Mouse (Mus musculus): ENCODE data around the gene Ccdc171. TPM values are rescaled to one million over a fixed set of nuclear protein-coding genes. Genes with fewer than 3 reads are reported as not detected.
"Not testable (repeated sequence)": the region's sequence is repeated elsewhere in the genome, so short reads cannot be mapped to it uniquely, and the experiment has no call there.

The Ccdc171 gene
- polyA plus RNA-seq (2012; ENCODE audit: insufficient read depth, low replicate concordance) = 0.62 TPM in 1 of 2 replicates, not detected in the other

GRCm38 (mm10) chr4:83524843-83525689 is at the start of gene Ccdc171:
Gene Ccdc171 (plus strand): TSS chr4:83525545.
- H3K9me3 ChIP-seq = no peaks in the 10 kb centered on the region
- H3K36me3 ChIP-seq (replicated peaks; ENCODE audit: low read length) = no peaks in the 10 kb centered on the region
- TF ChIP-seq GATA1 (IDR thresholded peaks at IDR 0.05; ENCODE audit: borderline replicate concordance, low read length) (no peak), FLI1 (IDR thresholded peaks at IDR 0.05; ENCODE audit: low read length) (no peak)
- H3K4me3 ChIP-seq (replicated peaks) = peak within 1 kb of the TSS; percentile 93
- H3K4me1 ChIP-seq = peaks cover 28% of the 10 kb centered on the region
- no peaks in the 10 kb centered on the region for H3K27me3 ChIP-seq (replicated peaks)

DNA sequence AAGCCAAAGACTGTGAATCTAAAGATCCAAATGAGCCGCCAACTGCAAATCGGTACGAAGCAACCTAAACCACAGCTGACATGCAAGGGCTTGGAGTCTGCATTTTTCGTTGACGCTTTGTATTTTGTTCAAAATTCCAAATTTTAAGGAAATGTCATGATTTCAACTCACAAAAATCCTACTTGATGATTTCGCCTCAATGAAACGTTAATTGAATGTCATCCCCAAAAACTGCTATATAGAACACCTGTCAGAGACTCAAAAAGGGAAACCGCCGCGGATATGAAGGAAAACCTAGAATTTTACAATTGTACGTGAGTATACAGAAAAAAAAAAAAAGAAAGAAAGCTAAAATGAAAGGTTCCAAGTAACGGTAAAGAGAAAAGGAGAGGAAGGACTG is 40.1 kb upstream of the Ccdc171 start:
- H3K4me1 ChIP-seq = peaks cover 19% of the 10 kb centered on the region
- peak overlapping the region; percentile 94 for H3K4me3 ChIP-seq (replicated peaks)

DNA sequence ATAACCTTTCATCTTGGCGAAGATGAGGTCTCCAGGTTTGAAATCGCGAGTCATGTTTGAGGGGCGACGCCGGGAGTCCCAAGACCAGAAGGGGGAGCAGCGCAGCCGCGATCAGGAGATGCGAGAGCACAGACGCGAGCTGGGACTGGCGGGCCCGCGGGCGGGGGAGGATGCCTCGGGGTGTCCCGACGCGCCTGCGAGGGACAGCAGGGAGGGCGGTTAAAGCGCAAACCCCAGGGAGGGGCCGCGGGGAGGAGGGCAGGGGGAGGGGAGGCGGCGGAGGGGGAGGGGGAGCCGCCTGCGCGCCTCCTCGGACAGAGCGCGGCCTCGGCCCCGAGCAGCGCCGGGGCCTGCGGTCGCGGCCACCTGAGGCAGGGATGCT is 39.6 kb upstream of the Ccdc171 start:
- peaks cover 19% of the 10 kb centered on the region for H3K4me1 ChIP-seq
- H3K36me3 ChIP-seq (replicated peaks; ENCODE audit: low read length) = peaks cover 36% of the 10 kb centered on the region
- no peaks in the 10 kb centered on the region for H3K9me3 ChIP-seq
- no peak for TF ChIP-seq GATA1 (IDR thresholded peaks at IDR 0.05; ENCODE audit: borderline replicate concordance, low read length)
- no peak for TF ChIP-seq FLI1 (IDR thresholded peaks at IDR 0.05; ENCODE audit: low read length)
- H3K4me3 ChIP-seq (replicated peaks) = peak overlapping the region; percentile 94
- H3K27me3 ChIP-seq (replicated peaks) = no peaks in the 10 kb centered on the region

More for the DNA sequence above, 40.1 kb upstream of the Ccdc171 start:
- H3K27me3 ChIP-seq (replicated peaks) = no peaks in the 10 kb centered on the region
- no peak for TF ChIP-seq FLI1 (IDR thresholded peaks at IDR 0.05; ENCODE audit: low read length)
- TF ChIP-seq GATA1 (IDR thresholded peaks at IDR 0.05; ENCODE audit: borderline replicate concordance, low read length) = no peak
- no peaks in the 10 kb centered on the region for H3K9me3 ChIP-seq
- H3K36me3 ChIP-seq (replicated peaks; ENCODE audit: low read length) = peaks cover 41% of the 10 kb centered on the region

DNA sequence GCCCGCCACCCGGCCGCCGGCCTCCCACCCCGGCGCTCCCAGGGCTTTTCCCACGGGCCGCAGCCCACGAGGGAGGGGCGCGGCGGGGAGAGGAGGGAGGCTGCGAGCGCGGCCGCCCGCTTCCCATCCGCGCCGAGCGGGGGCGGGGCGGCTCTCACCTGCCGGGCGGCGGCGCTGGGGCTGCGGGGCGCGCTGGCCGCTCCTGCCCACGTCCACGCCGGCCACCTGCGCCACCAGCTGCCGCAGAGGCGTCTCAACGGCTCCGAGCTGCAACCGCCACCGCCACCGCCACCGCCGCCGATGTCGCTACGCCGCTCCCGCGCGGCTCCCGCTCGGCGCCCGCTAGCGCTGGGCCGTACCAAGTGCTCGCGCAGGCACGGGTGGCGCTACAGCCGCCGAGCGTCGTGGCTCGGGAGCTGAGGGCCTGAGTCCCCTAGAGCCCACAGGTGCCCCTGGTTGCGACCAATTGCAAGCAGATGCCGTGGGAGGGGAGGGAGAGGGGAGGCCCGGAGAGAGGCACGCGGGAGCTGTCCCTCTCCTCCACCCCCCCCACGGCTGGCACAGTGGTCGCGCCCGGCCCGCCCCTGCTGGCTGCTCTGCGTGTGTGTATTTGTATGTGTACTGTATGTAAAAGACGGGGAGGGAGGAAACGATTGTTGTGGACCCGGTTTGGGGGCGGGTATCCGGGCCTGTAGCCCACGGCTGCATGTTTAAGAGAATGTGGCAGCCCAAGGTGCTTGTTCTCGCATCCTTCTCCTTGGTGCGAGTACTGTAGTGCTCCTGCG is 39.0 kb upstream of the Ccdc171 start, which contains the start of gene Psip1:
TSS of gene Psip1 (minus strand) at position 343 of the 785 bp plus-strand sequence.
- peaks cover 31% of the 10 kb centered on the region for H3K36me3 ChIP-seq (replicated peaks; ENCODE audit: low read length)
- no peaks in the 10 kb centered on the region for H3K9me3 ChIP-seq
- H3K4me1 ChIP-seq = peaks cover 19% of the 10 kb centered on the region
- H3K4me3 ChIP-seq (replicated peaks) = peak within 1 kb of the TSS; percentile 94
- TF ChIP-seq FLI1 (IDR thresholded peaks at IDR 0.05; ENCODE audit: low read length) = no peak
- TF ChIP-seq GATA1 (IDR thresholded peaks at IDR 0.05; ENCODE audit: borderline replicate concordance, low read length) = no peak
- no peaks in the 10 kb centered on the region for H3K27me3 ChIP-seq (replicated peaks)

- Histone ChIP-seq H3K36me3 (replicated peaks; ENCODE audit: low read length) (peaks cover 5% of the 10 kb centered on the region), H3K4me1 (peaks cover 17% of the 10 kb centered on the region), H3K27me3 (replicated peaks) (no peaks in the 10 kb centered on the region), H3K9me3 (no peaks in the 10 kb centered on the region), H3K4me3 (replicated peaks) (no peak overlapping the region)
- no peak for TF ChIP-seq FLI1 (IDR thresholded peaks at IDR 0.05; ENCODE audit: low read length)
- TF ChIP-seq GATA1 (IDR thresholded peaks at IDR 0.05; ENCODE audit: borderline replicate concordance, low read length) = no peak
Measured at GRCm38 (mm10) chr4:83489121-83489520, 36.2 kb upstream of the Ccdc171 start.

- Histone ChIP-seq H3K9me3 (no peaks in the 10 kb centered on the region), H3K4me3 (replicated peaks) (no peak overlapping the region)
Measured at GRCm38 (mm10) chr4:83493112-83493511, 32.2 kb upstream of the Ccdc171 start.

GRCm38 (mm10) chr4:83497013-83497412 is 28.3 kb upstream of the Ccdc171 start:
- H3K27me3 ChIP-seq (replicated peaks); H3K9me3 ChIP-seq; H3K4me1 ChIP-seq; H3K36me3 ChIP-seq (replicated peaks; ENCODE audit: low read length): not testable (repeated sequence)
- H3K4me3 ChIP-seq (replicated peaks) = peak overlapping the region; percentile 74

More at GRCm38 (mm10) chr4:83493112-83493511, 32.2 kb upstream of the Ccdc171 start:
- Histone ChIP-seq H3K27me3 (replicated peaks) (no peaks in the 10 kb centered on the region), H3K4me1 (peaks cover 4% of the 10 kb centered on the region), H3K36me3 (replicated peaks; ENCODE audit: low read length) (no peaks in the 10 kb centered on the region)
- TF ChIP-seq FLI1 (IDR thresholded peaks at IDR 0.05; ENCODE audit: low read length) = no peak
- no peak for TF ChIP-seq GATA1 (IDR thresholded peaks at IDR 0.05; ENCODE audit: borderline replicate concordance, low read length)

DNA sequence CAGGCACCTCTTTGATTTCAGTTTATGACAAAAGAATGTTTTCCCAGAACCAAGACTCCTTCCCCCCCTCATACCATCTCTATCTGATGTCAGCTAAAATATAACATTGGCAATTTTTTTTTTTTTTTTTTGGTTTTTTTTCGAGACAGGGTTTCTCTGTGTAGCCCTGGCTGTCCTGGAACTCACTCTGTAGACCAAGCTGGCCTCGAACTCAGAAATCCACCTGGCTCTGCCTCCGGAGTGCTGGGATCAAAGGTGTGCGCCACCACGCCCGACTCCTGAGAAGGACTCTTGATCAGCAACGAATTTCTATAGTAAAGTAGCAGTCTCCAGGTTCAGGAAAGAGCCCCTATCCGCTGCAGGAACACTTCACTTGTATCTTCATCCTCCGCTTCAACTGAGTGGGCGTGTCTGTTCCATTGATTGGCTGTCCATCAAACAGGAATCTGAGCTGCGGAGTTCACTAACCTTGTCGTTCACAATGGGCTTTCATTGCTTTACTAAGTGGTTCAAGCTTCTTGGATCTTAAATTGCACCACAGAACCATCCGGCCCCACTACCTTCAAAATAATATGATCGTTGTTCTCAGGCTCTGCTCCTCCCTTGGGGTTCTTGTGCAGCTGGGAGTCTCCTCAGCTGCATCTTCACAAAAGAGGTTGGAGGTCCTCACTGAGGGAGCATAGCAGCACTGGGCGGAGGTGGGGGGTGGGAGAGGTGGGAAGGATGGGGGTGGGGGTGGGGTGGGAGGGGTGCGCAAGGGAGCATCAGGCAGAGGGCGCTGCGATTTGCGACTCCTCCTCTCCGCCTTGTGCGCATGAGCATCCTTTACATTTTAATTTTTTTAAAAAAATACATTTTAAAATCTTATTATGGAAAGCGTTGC is 24.9 kb upstream of the Ccdc171 start:
- Histone ChIP-seq H3K4me3 (replicated peaks) (no peak overlapping the region), H3K36me3 (replicated peaks; ENCODE audit: low read length) (no peaks in the 10 kb centered on the region), H3K9me3 (no peaks in the 10 kb centered on the region), H3K27me3 (replicated peaks) (peaks cover 5% of the 10 kb centered on the region), H3K4me1 (peaks cover 8% of the 10 kb centered on the region)
- TF ChIP-seq GATA1 (IDR thresholded peaks at IDR 0.05; ENCODE audit: borderline replicate concordance, low read length) = no peak
- no peak for TF ChIP-seq FLI1 (IDR thresholded peaks at IDR 0.05; ENCODE audit: low read length)

- Histone ChIP-seq H3K4me1 (peaks cover 8% of the 10 kb centered on the region), H3K4me3 (replicated peaks) (no peak overlapping the region), H3K27me3 (replicated peaks) (peaks cover 5% of the 10 kb centered on the region), H3K36me3 (replicated peaks; ENCODE audit: low read length) (no peaks in the 10 kb centered on the region), H3K9me3 (no peaks in the 10 kb centered on the region)
- TF ChIP-seq FLI1 (IDR thresholded peaks at IDR 0.05; ENCODE audit: low read length) (no peak), GATA1 (IDR thresholded peaks at IDR 0.05; ENCODE audit: borderline replicate concordance, low read length) (no peak)
Measured at GRCm38 (mm10) chr4:83501037-83501430, 24.3 kb upstream of the Ccdc171 start.
